Mouse (Mus musculus): Measurements from ENCODE around the gene Cacna1e.

The Cacna1e gene

GRCm38 (mm10) chr1:154428276-154428675, 456.0 kb downstream of the Cacna1e start:
- DNase-seq (ENCODE audit: inconsistent age in 2 of 2, low spot score in 1 of 2) = no peak

DNA sequence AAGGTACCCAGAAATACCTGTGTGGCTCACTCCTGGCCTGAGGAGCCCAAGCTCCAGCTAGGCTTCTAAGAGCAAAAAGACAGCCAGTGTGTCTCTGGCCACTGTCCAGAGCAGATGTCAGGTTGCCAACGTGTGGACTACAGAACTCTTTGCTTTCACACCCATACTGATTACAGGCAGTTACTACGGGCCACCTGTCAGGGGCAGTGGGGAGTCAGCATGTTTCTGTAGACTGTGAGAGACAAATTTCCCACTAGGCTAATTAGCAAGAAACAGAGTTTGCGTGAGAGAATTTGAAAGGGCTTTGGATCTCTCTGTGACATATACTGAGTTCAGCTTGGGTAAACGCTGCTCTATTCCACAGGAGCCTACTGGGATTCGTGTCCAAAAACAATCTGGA, 466.0 kb downstream of the Cacna1e start:
- peak in 1 of 2 experiments; percentile 20 for DNase-seq (ENCODE audit: inconsistent age in 2 of 2, low spot score in 1 of 2)

DNA sequence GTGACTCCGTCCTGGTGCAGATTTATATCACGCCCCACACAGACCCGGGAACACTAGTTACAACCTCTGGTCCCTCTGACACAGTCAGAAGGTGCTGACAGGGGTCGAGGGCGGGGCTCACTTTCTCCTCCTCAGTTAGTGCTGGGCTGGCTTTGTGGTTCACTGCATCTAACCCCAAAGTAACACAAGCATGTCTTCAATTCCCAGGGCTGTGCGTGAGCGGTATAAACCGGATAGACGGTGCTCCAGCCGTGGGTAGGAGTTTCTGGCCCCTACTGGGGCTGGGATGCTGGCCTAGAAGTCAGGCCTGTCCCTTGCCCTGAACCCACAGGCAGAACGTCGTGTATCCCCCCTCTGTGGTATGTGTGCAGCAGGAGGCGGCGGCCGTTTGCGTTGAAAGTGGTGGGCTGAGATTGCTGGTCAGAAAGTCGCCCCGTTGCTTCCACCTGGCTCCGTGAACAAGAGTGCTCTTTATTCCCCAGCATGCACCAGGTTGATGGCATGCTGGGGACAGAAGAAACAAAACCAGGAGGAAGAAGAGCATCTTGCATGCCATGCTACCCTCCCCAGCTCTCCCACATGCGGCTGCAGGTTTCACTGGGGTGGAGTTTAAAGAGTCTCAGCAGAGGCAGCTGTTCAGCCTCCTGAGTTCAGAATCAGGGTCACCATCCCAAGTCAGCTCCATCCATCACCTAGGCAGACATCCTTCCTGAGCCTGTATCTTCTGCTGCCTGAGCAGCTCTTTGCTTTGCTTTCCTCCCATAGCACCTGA, 467.7 kb downstream of the Cacna1e start:
- DNase-seq (ENCODE audit: inconsistent age in 2 of 2, low spot score in 1 of 2) = no peak

DNA sequence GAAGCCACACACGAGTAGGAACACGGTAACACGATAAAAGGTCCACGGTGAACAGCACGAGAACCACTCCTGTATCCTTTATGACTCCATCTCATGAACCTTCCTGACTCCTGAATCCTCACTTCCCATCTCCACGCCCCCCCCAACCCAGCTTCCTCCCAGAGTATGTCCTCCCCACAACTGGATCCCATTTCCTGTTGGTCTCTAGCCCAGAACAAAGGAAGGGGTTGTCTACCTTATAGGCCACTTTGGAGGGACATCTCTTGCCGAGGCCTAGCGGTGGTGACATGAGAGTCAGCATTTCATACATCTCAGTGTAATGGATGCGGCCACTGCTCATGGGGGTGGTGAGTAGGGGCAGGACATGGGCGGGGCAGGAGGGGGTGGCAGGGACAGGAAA, 468.5 kb downstream of the Cacna1e start:
- no peak for DNase-seq (ENCODE audit: inconsistent age in 2 of 2, low spot score in 1 of 2)

DNA sequence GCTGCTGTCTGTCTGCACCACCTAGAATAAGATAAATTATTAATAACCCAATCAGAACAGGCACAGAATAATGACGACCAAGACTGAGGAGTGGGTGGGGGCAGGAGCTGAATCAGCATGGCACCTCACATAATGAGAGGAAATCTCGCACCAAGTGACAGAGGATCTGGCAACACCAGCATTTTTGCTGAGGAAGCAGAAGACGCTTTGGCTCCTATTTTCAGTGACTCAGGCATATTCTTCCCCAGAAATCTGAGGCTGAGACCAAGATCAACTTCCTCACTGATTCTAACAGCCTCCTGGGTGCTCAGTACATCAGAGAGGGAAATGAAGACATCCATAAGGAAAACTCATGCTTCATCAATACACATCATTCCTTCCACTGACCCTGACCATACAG, 471.2 kb downstream of the Cacna1e start:
- DNase-seq (ENCODE audit: inconsistent age in 2 of 2, low spot score in 1 of 2) = no peak

GRCm38 (mm10) chr1:154409051-154409450, 475.2 kb downstream of the Cacna1e start:
- no peak for DNase-seq (ENCODE audit: inconsistent age in 2 of 2, low spot score in 1 of 2)

DNA sequence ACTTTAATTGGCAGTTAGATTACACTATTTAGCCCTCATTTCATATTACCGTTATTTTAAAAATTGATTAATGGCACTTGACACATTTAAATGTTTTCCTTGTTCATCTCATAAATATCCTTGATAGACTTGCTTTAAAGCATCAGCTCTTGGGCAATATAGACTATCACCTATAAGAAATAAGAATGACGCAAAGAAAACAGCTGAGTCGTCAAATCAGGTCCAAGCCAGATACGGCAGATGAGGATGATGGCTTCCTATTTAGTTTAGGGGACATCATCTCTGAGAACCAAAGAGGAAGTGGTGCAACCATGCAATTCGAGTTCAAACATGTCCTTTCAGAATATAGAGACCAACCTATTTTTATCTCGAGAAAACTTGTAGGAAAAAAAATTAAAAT, 492.3 kb downstream of the Cacna1e start:
- no peak for DNase-seq (ENCODE audit: inconsistent age in 2 of 2, low spot score in 1 of 2)
